Mouse (Mus musculus) activated CD4-positive, CD25-positive, alpha-beta regulatory T cell, adult 4 months (primary cell): ENCODE results near the gene C1qa. TPM values are rescaled to one million over a fixed set of nuclear protein-coding genes. Genes with fewer than 3 reads are reported as not detected.

Source experiments
- ATAC-seq: one replicate; pipeline ENCODE4 v1.8.0; 2017
- polyA plus RNA-seq, 2 experiments: library from polyadenylated mRNA; unstranded; fragments of 100-300 nt; shearing (Covaris generic); gene quantifications; one replicate each; pipeline ENCODE4 v1.2.1; 2017

The C1qa gene
- under 1 TPM; 0.83 to 0.97 TPM for polyA plus RNA-seq

DNA sequence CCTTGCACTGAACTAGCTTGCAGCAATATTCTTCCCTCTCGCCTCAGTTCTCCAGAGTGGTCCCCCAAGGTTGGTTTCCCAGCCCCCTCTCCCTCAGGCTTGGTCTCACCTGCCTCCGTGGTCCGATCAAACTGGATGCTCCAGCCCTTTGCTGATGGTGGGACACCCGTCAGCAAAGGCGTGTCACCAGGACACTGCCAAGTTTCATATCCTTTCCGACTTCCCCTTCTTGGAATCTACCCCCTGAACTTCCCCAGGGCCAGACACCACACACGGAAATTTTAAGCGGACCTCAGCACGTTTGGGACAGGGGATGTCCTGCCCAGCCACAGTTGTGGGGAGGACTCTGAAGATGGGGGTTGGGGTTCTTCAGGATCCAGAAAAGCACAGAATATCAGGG lies at the start of gene C1qa:
Gene C1qa, minus strand, starts transcription at position 167 of the 400 bp plus-strand sequence.
- ATAC-seq, result no peak

DNA sequence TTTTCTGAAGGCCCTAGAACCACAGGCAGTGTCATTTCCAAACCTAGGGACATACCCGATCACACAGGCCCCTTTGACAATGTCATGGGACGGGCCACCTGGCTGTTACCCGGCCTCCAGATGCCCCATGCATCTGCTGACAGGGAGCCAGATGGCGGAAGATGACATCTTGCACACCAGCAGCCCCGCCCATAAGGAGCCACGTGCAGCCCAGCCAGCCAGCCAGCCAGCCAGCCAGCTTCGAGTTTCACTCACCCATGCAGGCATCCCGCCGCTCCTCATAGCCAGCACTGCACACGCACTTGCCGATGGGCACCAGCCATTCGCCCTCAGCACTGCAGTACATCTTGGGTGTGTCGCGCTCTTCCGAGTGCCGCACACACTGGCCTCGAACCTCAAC lies 46.8 kb upstream of the C1qa start:
- no peak for ATAC-seq

DNA sequence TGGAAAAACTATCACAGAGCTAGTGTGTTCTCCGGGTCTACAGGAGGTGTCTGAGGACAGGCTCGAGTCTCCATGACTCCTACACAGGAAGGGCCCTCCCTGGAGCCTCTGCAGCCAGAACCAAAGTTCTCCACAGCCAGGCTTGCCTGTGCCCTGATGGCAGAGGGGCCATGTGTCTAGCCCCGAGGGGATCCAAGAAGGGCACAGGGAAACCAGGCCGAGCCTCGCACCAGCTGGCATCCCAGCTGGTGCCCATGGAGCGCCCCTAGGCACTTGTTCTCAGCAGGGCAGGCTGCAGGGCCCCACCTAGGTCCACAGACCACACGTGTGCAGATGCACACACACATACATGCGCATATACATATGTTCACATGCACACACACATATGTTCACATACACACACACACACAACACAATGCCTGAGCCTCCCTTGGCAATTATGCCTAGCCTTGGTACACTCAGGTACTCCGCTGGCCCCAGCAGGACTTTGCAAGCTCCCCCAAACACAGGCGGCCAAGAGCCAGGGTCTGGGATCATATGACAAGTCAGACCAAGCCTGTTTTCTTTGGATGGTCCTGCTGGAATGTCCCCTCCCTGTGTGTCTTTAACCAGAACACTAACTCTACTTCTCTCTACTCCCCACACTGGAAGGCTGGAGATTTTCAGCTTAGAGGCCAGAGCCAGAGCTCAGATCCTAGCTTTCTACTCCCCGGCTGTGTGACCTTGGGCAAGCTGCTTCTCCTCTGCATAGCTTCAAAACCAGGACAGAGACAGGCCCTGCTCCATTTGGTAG lies 46.2 kb upstream of the C1qa start:
- no peak for ATAC-seq

DNA sequence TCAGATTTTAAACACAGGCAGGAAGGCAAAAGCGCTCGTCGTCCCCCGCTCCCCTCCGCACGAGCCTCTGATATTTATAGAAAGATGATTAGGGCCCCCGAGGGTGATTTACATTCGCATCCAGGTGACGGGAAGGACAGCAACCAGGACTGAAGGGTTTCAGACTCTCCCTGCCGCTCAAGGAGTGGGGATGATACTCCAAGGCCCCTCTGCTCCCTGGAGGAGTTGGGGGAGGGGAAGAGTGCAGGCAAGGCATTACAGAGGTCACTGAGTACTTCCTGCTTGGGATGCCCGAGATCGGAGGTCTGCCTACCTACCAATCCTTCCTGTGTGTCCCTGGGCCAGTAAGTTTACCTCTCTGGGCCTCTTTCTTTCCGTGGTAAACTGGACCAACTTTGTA lies 44.6 kb upstream of the C1qa start:
- ATAC-seq, result no peak

DNA sequence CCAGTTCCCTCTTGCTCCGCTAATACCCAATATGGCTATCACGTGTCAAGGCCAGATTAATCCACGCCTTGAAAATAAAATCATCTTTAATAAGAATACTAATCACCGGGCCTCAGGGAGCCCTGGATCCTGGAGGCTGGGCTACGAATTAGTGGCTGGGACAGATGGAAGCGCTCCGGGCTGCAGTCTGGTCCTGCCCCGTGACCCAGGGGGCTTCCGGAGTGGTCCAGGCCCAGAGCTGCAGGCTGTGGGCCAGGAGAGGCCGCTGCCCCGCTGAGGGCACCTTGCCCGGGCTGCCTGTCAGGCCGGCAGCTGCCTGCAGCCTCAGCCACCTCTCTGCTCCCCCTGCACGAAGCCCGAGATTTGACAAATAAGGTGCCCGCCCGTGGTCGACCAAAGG lies 44.2 kb upstream of the C1qa start:
- no peak for ATAC-seq

DNA sequence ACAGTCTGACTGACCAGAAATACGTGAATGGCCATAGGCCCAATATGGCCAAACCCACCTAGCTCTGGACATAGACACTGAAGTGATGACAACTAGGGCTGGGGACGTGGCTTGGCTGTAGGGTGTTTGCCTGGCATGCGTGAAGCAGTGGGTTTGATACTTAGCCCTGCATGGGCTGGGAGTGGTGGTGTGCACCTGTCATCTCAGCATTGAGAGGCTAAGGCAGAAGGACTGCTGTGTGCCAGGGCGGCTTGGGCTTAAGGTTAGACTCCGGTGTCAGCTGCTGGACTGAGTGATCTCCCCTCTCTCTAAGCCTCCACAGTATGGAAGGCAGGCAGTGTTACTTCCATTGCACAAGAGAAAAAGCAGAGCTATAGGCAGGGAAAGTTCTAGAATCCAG lies 39.3 kb upstream of the C1qa start:
- ATAC-seq, result no peak

DNA sequence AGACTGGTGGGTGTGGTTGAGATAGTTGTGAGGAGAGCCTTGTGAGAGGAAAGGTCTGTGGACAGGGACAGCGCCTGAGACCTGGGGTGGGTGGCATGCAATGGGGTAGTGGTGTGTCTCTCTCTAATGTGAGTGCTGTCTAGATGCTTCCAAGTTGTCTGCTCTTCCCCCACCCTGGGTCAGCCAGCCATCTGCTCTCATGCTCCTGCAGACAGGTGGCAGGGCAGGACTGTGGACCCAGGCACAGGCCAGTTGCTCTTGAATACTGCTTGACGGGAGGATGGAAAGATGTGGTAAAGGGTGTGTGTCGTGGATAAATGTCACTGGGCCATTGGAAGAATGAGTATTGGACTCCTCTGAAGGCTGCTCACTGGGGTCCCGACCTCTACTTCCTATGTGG lies 38.7 kb upstream of the C1qa start:
- ATAC-seq, result no peak

DNA sequence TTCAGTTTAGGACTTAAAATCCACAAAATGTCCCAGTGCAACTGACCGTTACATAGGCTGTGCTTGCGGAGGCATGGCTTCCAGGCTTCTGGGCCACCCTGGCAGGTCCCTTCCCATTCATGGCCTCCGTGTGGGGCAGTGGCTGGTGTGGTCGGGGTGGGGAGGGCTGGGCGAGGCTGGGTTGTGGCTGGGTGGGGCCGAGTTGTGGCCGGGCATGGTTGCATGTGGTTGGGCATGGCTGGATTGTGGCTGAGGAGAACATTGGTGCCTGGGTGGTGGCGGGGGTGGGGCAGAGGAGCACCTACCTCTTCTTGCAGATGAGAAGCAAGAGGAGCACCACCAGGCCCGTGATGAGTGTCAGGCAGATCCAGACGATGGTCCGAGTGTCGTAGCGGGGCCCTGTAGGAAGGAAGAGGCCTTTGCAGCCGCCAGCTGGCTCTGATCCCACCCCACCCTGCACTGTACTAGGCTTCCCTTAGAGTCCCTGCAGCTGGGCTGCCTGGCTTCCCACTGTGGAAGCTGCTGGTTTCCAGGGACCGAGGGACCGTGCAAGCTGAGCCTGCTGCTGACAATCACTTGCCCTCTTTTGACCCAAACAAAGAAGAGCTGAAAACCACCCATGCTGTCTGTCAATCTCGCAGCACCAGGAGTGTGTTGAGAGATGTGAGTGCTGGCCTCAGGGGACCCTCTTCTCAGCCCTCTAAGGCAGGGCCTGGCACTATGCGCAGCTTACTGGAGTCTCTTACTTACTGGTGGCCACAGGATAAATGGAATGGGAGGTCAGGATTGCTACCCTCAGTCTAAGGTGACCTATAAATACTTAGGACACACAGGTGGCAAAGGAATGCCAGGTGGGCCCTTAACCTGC lies 36.4 kb upstream of the C1qa start:
- ATAC-seq, result no peak

DNA sequence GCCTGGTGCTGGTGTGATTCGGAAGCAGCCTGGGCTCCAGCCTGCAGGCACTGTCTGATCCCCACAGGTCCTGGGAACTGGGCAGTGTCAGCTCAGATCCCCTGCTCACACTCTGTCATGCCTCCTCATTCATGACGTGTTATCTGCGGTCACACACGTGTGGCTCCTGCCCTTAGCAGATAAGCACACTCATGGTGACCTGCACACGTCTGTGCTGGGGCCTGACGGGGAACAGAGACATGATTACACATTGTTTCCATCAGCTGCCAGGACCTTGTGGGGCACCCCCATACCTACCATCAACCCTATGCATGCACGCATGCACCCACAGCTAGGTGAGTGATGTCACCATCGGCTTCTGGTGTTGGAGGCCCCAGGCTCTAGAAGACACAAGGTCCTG lies 31.9 kb upstream of the C1qa start:
- no peak for ATAC-seq

DNA sequence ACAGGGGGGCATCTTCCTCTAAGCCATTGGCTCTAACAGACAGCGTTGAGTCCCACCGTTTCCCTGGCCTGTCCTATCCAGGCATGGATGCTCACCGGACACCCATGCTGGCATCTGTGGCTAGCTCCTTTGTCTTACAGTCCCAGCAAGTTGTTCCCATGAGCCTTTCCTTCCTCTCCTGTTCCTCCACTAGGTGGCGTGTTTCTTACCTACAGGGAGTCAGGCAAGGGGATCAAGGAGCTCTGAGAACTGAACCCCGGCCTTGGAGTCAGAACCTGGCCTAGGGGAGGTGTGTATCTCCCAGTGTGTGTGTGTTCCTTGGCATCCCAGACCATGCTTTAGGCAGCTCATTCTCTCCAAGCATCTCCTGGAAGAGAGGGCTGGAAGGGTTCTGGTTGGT lies 30.3 kb upstream of the C1qa start:
- ATAC-seq, result no peak

DNA sequence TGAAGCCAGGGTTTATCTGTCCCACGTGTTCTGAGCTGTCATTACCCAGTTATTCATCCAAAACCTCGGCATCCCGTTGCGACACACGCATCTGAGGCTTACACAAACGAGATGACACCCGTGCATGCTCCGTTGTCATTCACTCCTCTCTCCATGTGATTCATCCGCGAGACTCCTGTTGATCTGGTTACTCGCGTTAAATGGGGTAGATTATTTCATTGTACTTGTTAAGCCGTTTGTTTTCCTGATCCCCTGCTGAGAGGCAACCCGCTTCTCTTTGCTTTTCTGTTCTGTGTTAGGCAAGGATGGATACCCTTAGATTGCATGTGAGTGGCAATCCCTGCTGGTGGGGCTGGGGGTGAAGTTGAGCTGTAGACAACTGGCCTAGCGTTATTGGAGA lies 27.2 kb upstream of the C1qa start:
- no peak for ATAC-seq

DNA sequence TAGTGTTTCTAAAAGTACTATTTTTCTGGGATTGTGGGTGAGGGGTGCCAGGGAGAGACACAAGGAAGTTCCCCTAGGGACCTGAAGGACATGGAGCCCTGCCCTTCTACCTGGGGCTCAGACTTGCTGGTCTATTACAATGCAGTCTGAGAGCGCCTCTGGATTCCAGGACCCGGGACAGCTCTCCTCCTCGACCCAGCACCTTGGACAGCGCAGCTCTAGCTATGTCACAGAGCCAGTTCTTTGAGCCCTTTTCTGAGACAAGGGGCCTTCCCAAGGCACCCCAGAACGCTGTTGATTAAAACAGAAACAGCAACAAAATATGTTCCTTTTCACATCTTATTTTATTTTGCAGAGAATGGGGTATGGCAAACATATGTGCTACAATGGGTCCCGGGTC lies 25.9 kb upstream of the C1qa start:
- no peak for ATAC-seq

DNA sequence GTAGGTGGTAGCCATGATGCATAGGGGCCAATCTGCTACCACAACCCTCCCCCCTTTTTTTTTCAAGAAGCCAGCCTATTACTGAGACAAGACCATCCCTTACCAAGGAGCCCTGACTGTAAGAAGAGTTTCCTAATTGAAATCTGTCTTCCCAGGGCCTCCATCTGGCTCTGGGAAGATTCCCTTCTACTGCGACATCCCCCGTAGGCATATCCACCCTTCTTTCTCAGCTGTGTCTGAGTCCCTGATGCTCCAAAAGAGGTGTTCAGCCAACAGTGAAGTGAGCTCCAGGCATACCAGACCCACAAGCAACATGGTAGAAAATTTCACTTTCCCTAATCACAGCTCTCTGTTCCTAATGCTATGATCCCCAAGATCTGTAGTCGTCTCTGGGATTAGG lies 20.9 kb upstream of the C1qa start:
- ATAC-seq, result no peak

DNA sequence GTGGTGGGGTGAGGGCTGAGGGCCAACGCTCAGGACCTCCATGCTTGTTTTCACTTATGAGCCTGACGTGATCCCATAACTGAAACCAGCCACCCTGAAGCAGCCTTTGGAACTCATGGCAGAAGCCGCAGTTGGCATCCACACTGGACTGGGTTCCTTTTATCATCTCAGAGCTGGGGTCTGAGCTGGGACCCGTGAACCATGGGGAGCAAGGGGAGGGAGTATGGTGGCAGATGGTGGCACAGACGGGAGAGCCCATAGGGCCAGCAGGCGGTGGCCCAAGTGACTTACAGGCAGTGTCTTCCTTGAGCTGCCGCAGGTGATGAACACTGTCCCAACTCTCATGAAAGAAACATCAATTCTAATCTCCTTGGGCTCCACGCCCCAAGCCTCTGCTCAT lies 20.2 kb upstream of the C1qa start:
- no peak for ATAC-seq

DNA sequence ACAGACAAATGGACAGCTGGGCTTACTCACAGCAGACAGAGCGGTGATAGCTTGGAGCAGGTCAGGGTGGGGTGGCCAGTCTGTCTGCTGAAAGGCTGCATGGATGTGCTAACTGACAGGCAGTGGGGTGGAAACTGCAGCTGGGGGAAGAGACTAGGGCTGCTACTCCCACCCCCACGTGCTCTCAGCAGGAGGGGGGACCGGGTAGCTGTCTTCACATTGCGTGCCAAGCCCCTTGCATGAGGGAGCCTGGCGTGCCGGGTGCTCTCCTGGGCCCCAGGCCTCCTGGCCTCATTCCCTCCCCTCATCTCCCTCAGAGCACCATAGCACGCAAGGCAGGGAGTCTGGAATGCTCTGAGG lies 18.5 kb upstream of the C1qa start:
- ATAC-seq, result no peak

DNA sequence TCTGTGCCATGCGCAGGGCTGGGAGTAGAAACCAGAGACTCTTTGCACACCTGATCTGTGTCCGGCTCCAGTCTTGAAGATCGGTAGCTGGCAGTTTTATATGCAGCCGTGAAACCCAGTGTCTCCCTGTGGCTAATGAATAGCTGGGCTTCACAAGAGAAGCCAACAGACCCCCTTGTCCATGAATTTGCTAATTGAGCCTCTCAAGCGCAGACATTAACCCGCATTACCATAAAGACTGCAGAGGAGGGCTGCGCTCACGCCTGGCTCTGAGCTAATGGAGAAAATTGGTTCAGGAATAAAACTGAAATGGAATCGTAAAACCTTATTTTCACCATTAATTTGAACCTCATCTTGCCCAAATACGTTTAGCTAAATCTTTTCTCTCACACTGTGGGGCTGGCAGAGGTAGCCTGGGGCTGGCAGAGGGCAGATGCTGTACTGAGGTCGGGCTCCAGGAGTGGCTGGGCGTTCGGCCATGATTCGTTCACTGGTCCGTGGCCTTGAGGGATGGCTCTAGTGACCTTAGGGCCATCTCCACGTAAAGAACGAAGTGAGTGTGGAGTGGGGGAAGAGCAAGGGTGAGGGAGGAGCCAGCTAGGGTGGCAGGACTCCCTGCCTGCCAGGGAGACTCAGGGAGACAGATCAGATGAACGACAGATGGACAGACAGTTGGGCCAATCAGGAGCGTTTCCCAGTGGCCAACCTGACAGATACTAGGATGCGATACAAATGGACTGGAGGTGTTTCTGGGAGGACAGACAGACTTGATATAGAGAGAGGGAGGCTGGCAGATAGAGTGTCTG lies 18.0 kb upstream of the C1qa start:
- no peak for ATAC-seq

DNA sequence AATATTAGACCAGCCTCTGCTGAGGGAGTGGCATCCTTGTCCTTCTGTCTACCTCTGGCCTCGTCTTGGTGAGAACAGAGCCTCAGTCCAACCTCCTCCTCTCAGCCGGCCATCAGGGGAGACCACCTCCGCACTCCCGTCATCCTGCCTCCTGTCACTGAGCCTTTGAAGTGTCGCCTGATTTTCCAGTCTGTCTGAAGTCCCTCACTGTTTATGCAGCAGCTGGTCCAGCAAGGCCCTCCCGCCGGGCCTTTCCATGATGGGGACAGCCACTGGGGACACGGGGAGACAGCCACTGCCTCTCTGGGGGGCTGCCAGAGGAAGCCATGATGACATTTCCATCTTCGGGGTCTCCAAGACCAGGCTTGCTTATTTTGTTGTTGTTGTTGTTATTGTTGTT lies 14.2 kb upstream of the C1qa start:
- no peak for ATAC-seq

DNA sequence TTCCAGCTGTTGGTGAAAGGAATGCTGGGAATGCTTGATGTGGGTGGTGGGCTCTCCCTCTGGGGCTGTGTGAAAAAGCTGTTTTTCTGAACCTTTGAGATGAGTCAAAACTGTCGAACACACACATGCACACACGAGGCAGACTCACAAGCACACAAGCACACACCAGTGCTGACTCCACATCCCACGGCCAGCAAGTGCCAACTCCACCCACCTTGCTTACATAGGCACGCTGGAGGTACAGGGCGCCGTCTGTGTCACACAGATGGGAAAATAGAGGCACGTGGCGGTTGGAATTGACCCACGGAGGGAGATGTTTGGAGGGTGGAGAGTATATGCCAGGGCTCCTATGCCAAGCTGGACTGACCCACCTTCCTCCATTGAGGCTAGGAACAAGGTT lies 13.2 kb upstream of the C1qa start:
- ATAC-seq, result no peak

DNA sequence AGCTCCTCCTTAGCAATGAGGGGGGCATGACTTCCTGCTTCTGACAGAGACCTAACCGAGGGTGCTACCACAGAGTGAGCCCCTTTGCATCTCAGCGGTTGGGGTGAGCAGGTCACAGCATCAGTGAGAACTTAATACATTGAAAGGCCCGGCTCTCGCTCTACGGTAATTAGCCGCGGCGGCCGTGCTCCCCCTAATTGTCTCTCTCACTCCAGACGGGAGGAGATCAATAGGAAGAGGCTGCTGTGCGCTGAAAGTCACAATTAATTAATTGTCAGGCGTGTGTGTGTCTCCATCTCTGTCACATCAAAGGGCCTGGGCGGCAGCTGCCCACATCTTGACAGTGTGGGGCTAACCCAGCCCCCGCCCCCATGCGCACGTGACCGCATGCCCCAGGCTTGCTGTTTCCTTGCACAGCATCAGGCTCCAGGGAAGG lies 12.6 kb upstream of the C1qa start:
- no peak for ATAC-seq

DNA sequence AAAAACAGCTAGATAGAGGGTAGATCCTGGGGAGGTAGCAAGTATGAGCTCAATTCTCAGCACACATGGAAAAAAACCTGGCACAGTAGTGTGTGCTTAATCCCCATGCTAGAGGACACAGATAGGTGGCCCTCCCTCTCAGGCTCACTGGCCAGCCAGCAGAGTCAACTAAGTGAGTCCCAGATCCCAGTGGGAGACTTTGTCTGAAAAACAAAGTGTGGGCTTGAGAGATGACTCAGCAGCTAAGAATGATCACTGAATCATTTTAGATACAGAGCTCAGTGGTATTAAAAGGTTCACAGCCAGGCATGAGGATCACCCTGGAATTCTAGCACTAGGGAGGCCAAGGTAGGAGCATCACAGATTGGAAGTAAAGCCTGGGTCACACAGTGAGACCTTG lies 9.2 kb upstream of the C1qa start:
- no peak for ATAC-seq

DNA sequence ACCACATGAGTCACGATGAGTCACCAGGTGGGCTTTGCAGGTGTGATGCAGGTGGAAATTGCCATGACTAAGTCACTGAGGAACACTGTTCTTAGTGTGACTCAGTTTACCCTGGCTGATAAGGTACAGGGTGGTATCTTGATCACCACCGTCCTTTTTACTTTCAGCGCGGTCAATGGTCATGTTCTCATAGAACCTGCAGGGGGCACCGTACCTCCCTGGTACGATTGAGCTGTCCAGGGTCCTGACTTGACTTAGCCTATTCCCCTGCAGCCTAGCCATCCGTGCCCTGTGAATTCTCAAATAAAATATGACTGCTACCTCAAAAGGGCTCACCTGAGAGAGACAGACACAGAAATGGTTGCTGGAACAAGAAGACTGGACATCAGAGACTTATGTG lies 8.4 kb upstream of the C1qa start:
- ATAC-seq, result no peak

DNA sequence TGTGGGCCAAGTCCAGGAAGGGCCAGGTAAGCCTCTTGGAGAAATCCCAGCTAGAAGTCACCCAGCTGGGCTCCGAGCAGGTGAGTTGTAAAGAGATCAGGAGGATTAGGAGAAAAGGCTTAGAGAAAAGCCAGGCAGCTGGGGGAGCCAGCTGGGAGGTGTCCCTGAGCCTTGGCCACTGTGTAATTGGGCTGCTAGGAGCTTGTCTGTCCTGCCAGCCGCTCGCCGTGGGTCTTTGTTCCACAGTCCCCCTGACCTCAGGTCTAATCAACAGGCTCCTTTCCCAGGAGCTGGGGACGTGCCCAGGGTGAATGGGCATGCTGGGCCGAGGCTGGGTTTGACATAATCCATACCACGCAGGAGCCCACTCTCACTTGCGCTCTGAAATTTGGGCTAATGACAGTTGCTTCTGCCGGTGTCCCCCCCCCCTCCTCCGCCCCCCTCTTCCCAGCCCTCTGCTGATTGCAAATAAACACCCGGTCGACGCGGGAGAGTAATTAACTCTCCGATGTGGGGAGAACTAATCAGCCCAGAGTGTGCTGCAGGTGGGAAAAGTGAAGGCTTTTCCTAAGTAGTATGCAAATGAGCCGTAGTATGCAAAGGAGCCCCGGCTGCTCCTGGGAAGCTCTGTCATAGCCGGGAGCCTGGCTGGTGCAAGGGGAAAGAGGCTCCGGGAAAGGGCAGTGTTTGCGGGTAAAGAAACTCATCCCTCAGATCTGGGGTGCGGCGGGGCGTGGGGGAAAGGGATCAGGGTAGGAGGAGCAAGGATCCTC lies 6.3 kb upstream of the C1qa start:
- no peak for ATAC-seq

DNA sequence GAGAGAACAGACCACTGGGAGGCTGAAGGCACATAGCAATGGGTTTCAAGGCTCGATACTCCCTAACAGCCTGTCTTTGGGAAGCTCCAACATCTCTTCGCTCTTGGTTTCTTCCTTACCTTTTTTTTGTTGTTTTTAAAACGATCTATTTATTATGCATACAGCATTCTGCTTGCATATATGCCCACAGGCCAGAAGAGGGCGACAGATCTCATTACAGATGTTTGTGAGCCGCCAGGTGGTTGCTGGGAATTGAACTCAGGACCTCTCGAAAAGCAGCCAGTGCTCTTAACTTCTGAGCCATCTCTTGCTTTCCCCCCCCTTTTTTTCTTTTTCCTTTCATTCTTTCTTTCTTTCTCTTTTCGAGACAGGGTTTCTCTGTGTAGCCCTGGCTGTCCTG lies 551 bp upstream of the C1qa start:
- no peak for ATAC-seq
